Mouse (Mus musculus) layer of hippocampus, postnatal 14 days (tissue): ENCODE results near the gene Hykk. TPM values are rescaled to one million over a fixed set of nuclear protein-coding genes. Genes with fewer than 3 reads are reported as not detected.
A peak's percentile ranks its signal among the peaks of the same experiment; 100 is the strongest.
"Not testable (repeated sequence)": the region's sequence is repeated elsewhere in the genome, so short reads cannot be mapped to it uniquely, and the experiment has no call there.

Experiments used
- DNase-seq, 2 experiments: peaks; one replicate each; pipeline ENCODE4 v3.0.0; 2021 to 2022; ENCODE audit warnings: low spot score in 2 of 2, mixed read lengths in 1 of 2
- long read RNA-seq, 2 experiments: library from polyadenylated mRNA; stranded (forward); transcript quantifications; one replicate each; pipeline ENCODE4 v2.0.0; 2021
- total RNA-seq, 2 experiments: library from RNA; stranded (reverse); gene quantifications; 2 replicates each; pipeline ENCODE4 v1.2.3; 2021

The Hykk gene
- total RNA-seq, result 1 to 10 TPM; 2.1 to 2.8 TPM
- long read RNA-seq, experiment 1, partial matches to known transcripts, result 0 of 2 reads
- long read RNA-seq, experiment 1, other reads (novel, unspliced or antisense), result 2 of 2 reads
- long read RNA-seq, experiment 2, full-length matches to known transcripts, result 1 of 2 reads
- long read RNA-seq, experiment 2, partial matches to known transcripts, result 0 of 2 reads
- long read RNA-seq, experiment 2, other reads (novel, unspliced or antisense), result 1 of 2 reads

GRCm38 (mm10) chr9:54917010-54917677 lies at the start of gene Hykk:
Gene Hykk, plus strand, starts transcription at chr9:54917283.
- peak; percentile 79 to 94 for DNase-seq

GRCm38 (mm10) chr9:54878759-54879158 lies 38.3 kb upstream of the Hykk start:
- DNase-seq, result no peak

- no peak for DNase-seq
Measured at GRCm38 (mm10) chr9:54892111-54892510, 25.0 kb upstream of the Hykk start.

GRCm38 (mm10) chr9:54897097-54897496 lies 20.0 kb upstream of the Hykk start:
- no peak for DNase-seq

- DNase-seq, result no peak
Measured at GRCm38 (mm10) chr9:54909446-54909845, 7.6 kb upstream of the Hykk start.

- DNase-seq, result no peak
Measured at GRCm38 (mm10) chr9:54915576-54915975, 1.5 kb upstream of the Hykk start.

GRCm38 (mm10) chr9:54916401-54916800 lies 682 bp upstream of the Hykk start:
- no peak for DNase-seq

GRCm38 (mm10) chr9:54918191-54918590 lies 1.1 kb downstream of the Hykk start:
- no peak for DNase-seq

- DNase-seq, result no peak
Measured at GRCm38 (mm10) chr9:54918781-54919180, 1.7 kb downstream of the Hykk start.

- DNase-seq, result no peak
Measured at GRCm38 (mm10) chr9:54919946-54920345, 2.9 kb downstream of the Hykk start.

- no peak for DNase-seq
Measured at GRCm38 (mm10) chr9:54930741-54931140, 13.7 kb downstream of the Hykk start.

GRCm38 (mm10) chr9:54931765-54932164 lies 14.7 kb downstream of the Hykk start:
- no peak for DNase-seq

GRCm38 (mm10) chr9:54932379-54932778 lies 15.3 kb downstream of the Hykk start:
- no peak for DNase-seq

- DNase-seq, result no peak
Measured at GRCm38 (mm10) chr9:54942071-54942470, 25.0 kb downstream of the Hykk start.

- DNase-seq, result no peak
Measured at GRCm38 (mm10) chr9:54944467-54944866, 27.4 kb downstream of the Hykk start.

- peak in 1 of 2 experiments; percentile 20 for DNase-seq
Measured at GRCm38 (mm10) chr9:54946256-54946655, 29.2 kb downstream of the Hykk start.

GRCm38 (mm10) chr9:54949465-54949864 lies 32.4 kb downstream of the Hykk start:
- DNase-seq, result no peak

GRCm38 (mm10) chr9:54950162-54950561 lies 33.1 kb downstream of the Hykk start:
- not testable (repeated sequence) for DNase-seq

- DNase-seq, result peak; percentile 87 to 89
Measured at GRCm38 (mm10) chr9:54950575-54951321, 33.7 kb downstream of the Hykk start, which contains the start of the genes Psma4 and AY074887. Gene Psma4, plus strand, starts transcription at chr9:54950790. Gene AY074887, minus strand, starts transcription at chr9:54950998.

GRCm38 (mm10) chr9:54961059-54961458 lies 44.0 kb downstream of the Hykk start:
- no peak for DNase-seq

GRCm38 (mm10) chr9:54963669-54964068 lies 46.6 kb downstream of the Hykk start:
- no peak for DNase-seq
